Mouse (Mus musculus) CH12.LX (cell line): ENCODE measurements at regions not wholly inside any gene's neighbourhood (a gene's known extent, or its start where the extent isn't known, plus 50 kb on each side); places are given as distances from the start of the nearest gene placed in this dataset.

ENCODE experiments used
- DNase-seq: peaks from one replicate; pipeline ENCODE4 v3.0.0-alpha.2; 2013; ENCODE audit errors: extremely low read depth
- H3K27ac ChIP-seq: 2 replicates; pipeline ENCODE4 v1.5.1; 2012; ENCODE audit warnings: low read depth, mild to moderate bottlenecking, control low read depth, moderate library complexity; ENCODE audit not compliant: insufficient read depth
- H3K27me3 ChIP-seq: replicated peaks from 2 replicates; pipeline ENCODE3; 2012; ENCODE audit warnings: inconsistent platforms
- H3K36me3 ChIP-seq, 2 experiments: replicated peaks in 1 of 2; 2 replicates each; pipeline versions ENCODE3 to v1.6.1; 2012; ENCODE audit warnings: inconsistent platforms in 1 of 2, low read length in 1 of 2, mild to moderate bottlenecking in 1 of 2, mixed read lengths in 1 of 2, moderate library complexity in 1 of 2; ENCODE audit not compliant: control insufficient read depth in 1 of 2, insufficient read depth in 1 of 2
- H3K4me1 ChIP-seq, 2 experiments: 2 replicates each; pipeline ENCODE4 v1.6.1; 2012; ENCODE audit warnings: inconsistent platforms in 1 of 2, moderate library complexity in 1 of 2; ENCODE audit not compliant: insufficient read depth in 2 of 2, control insufficient read depth in 1 of 2
- H3K4me2 ChIP-seq: 2 replicates; pipeline ENCODE4 v1.6.1; 2012; ENCODE audit warnings: low read depth, mild to moderate bottlenecking, control low read depth; ENCODE audit not compliant: poor library complexity, insufficient read depth, severe bottlenecking
- H3K4me3 ChIP-seq, 3 experiments: fragments of 150-350 bp in 1 of 3; sonication (generic) in 1 of 3; replicated peaks in 1 of 3; 2 replicates each; pipeline versions ENCODE3 to v1.5.1; 2011 to 2012; ENCODE audit warnings: low read depth in 2 of 3, low read length in 2 of 3, mild to moderate bottlenecking in 2 of 3, moderate library complexity in 2 of 3, control low read depth in 1 of 3, improper control_type of control experiment in 1 of 3, inconsistent platforms in 1 of 3, mixed read lengths in 1 of 3; ENCODE audit not compliant: poor library complexity in 1 of 3
- H3K79me2 ChIP-seq: replicated peaks from 2 replicates; pipeline ENCODE4 v1.6.1; 2012; ENCODE audit warnings: mild to moderate bottlenecking, moderate library complexity; ENCODE audit not compliant: control insufficient read depth, poor library complexity, insufficient read depth, severe bottlenecking; ENCODE audit errors: extremely low read depth
- H3K9ac ChIP-seq: 2 replicates; pipeline ENCODE4 v1.6.1; 2012; ENCODE audit warnings: low read depth, mild to moderate bottlenecking, control low read depth, moderate library complexity; ENCODE audit not compliant: insufficient read depth
- H3K9me3 ChIP-seq: replicated peaks from 2 replicates; pipeline ENCODE3; 2012; ENCODE audit warnings: low read length, inconsistent platforms, mixed read lengths
- BHLHE40 ChIP-seq: IDR thresholded peaks from 2 replicates; pipeline ENCODE4 v1.6.1; 2011; ENCODE audit warnings: mild to moderate bottlenecking, low read depth, low read length, improper control_type of control experiment
- CHD2 ChIP-seq: IDR thresholded peaks from 2 replicates; pipeline ENCODE4 v1.6.1; 2011; ENCODE audit warnings: low read length, improper control_type of control experiment
- E2F4 ChIP-seq: IDR thresholded peaks from 2 replicates; pipeline ENCODE4 v1.6.1; 2011; ENCODE audit warnings: low read depth, low read length, improper control_type of control experiment; ENCODE audit not compliant: insufficient replicate concordance
- ELF1 ChIP-seq: IDR thresholded peaks from 2 replicates; pipeline ENCODE4 v1.6.1; 2014; ENCODE audit warnings: low read depth, mild to moderate bottlenecking, inconsistent platforms, low read length, improper control_type of control experiment
- EP300 ChIP-seq: IDR thresholded peaks from 2 replicates; pipeline ENCODE4 v1.6.1; 2011; ENCODE audit warnings: low read length, improper control_type of control experiment
- ETS1 ChIP-seq: conservative IDR thresholded peaks from 2 replicates; pipeline ENCODE4 v1.6.1; 2012; ENCODE audit warnings: low read depth, mild to moderate bottlenecking, inconsistent platforms, low read length, improper control_type of control experiment, moderate library complexity
- GABPA ChIP-seq: IDR thresholded peaks from 2 replicates; pipeline ENCODE4 v1.6.1; 2012; ENCODE audit warnings: low read depth, low read length, improper control_type of control experiment, inconsistent platforms; ENCODE audit not compliant: insufficient replicate concordance
- HCFC1 ChIP-seq: IDR thresholded peaks from 2 replicates; pipeline ENCODE4 v1.6.1; 2012; ENCODE audit warnings: low read depth, mild to moderate bottlenecking, inconsistent platforms, low read length, improper control_type of control experiment
- JUND ChIP-seq: conservative IDR thresholded peaks from 2 replicates; pipeline ENCODE4 v1.6.1; 2011; ENCODE audit warnings: low read depth, low read length, improper control_type of control experiment
- KAT2A ChIP-seq: IDR thresholded peaks from 2 replicates; pipeline ENCODE4 v1.6.1; 2012; ENCODE audit warnings: low read length, improper control_type of control experiment, inconsistent platforms; ENCODE audit not compliant: insufficient replicate concordance
- MXI1 ChIP-seq: IDR thresholded peaks from 2 replicates; pipeline ENCODE4 v1.6.1; 2011; ENCODE audit warnings: mild to moderate bottlenecking, low read depth, low read length, improper control_type of control experiment
- MYC ChIP-seq: IDR thresholded peaks from 2 replicates; pipeline ENCODE4 v1.6.1; 2011; ENCODE audit warnings: low read depth, mild to moderate bottlenecking, improper control_type of control experiment, low read length
- NELFE ChIP-seq: IDR thresholded peaks from 2 replicates; pipeline ENCODE4 v1.6.1; 2011; ENCODE audit warnings: low read depth, low read length, improper control_type of control experiment
- PAX5 ChIP-seq: IDR thresholded peaks from 2 replicates; pipeline ENCODE4 v1.6.1; 2012; ENCODE audit warnings: low read length, inconsistent platforms, mixed read lengths
- POLR2AphosphoS2 ChIP-seq: IDR thresholded peaks from 2 replicates; pipeline ENCODE4 v1.6.1; 2011; ENCODE audit warnings: low read depth, low read length, improper control_type of control experiment
- RAD21 ChIP-seq: IDR thresholded peaks from 2 replicates; pipeline ENCODE4 v1.6.1; 2011; ENCODE audit warnings: low read depth, mild to moderate bottlenecking, low read length, improper control_type of control experiment, moderate library complexity
- SIN3A ChIP-seq: IDR thresholded peaks from 2 replicates; pipeline ENCODE4 v1.6.1; 2012; ENCODE audit warnings: low read length, improper control_type of control experiment, inconsistent platforms
- TBP ChIP-seq: conservative IDR thresholded peaks from 2 replicates; pipeline ENCODE4 v1.6.1; 2011; ENCODE audit warnings: low read depth, low read length, improper control_type of control experiment
- TCF12 ChIP-seq: IDR thresholded peaks from 2 replicates; pipeline ENCODE4 v1.6.1; 2014; ENCODE audit warnings: low read depth, mild to moderate bottlenecking, inconsistent platforms, low read length, improper control_type of control experiment
- UBTF ChIP-seq: IDR thresholded peaks from 2 replicates; pipeline ENCODE4 v1.6.1; 2012; ENCODE audit warnings: low read depth, mild to moderate bottlenecking, inconsistent platforms, low read length, improper control_type of control experiment, moderate library complexity
- USF1 ChIP-seq: IDR thresholded peaks from 2 replicates; pipeline ENCODE4 v1.6.1; 2014; ENCODE audit warnings: low read depth, mild to moderate bottlenecking, inconsistent platforms, low read length, improper control_type of control experiment
- USF2 ChIP-seq: conservative IDR thresholded peaks from 2 replicates; pipeline ENCODE4 v1.6.1; 2011; ENCODE audit warnings: low read depth, low read length, improper control_type of control experiment
- ZKSCAN1 ChIP-seq: IDR thresholded peaks from 2 replicates; pipeline ENCODE4 v1.6.1; 2012; ENCODE audit warnings: low read depth, inconsistent platforms, low read length, improper control_type of control experiment, borderline replicate concordance
- ZMIZ1 ChIP-seq: IDR thresholded peaks from 2 replicates; pipeline ENCODE4 v1.6.1; 2012; ENCODE audit warnings: low read depth, mild to moderate bottlenecking, inconsistent platforms, low read length, improper control_type of control experiment
- ZNF384 ChIP-seq: IDR thresholded peaks from 2 replicates; pipeline ENCODE4 v1.6.1; 2012; ENCODE audit warnings: low read depth, low read length, improper control_type of control experiment, inconsistent platforms
- dilution Hi-C: fragments of 300-500 bp; cut with MboI; formaldehyde crosslinking; loops from 2 replicates; pipeline ENCODE4 v1.14.3; 2020; ENCODE audit warnings: low sequenced_read_pairs; ENCODE audit not compliant: extremely low pct_unique_long_range_greater_than_20kb, extremely low pct_ligation_motif_present
- in situ Hi-C: fragments of 300-500 bp; cut with MboI; formaldehyde crosslinking; loops from 3 replicates; pipeline ENCODE4 v1.14.3; 2019; ENCODE audit warnings: low sequenced_read_pairs, low pct_ligation_motif_present, low pct_unique_long_range_greater_than_20kb, mixed read lengths

DNA sequence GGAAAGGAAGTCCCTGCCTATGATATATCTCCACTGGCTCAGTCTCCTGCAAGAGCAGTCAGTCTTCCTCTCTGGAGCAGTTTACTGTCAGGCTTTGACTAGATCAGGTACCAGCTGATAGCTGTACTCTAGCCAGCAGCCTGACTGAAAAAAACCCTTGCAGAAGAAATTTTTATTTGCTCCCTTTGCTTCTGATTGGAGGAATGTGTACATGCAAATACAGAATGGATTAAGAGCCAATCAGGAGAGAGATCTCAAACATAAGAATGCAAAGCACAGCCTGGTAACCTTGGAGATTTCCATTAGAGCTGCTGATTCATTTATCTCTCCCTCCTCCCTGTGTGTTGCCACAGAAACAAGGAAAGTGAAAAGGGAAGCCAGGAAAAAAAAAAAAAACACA lies 509.1 kb upstream of the Ndn start:
- no peak overlapping the region for H3K27ac ChIP-seq
- H3K9me3 ChIP-seq, result peaks cover 8% of the 10 kb centered on the region
- H3K4me3 ChIP-seq, result no peak overlapping the region
- in situ Hi-C loops, result no loop called here
- H3K9ac ChIP-seq, result no peak overlapping the region
- no peaks in the 10 kb centered on the region for H3K36me3 ChIP-seq
- TF ChIP-seq UBTF (no peak), POLR2AphosphoS2 (no peak), MYC (no peak), RAD21 (no peak), E2F4 (no peak), EP300 (no peak), USF2 (no peak), PAX5 (no peak), KAT2A (no peak), ZMIZ1 (no peak), TCF12 (no peak), GABPA (no peak), HCFC1 (no peak), ELF1 (no peak), CHD2 (no peak), BHLHE40 (no peak), TBP (no peak), SIN3A (no peak), USF1 (no peak), ZKSCAN1 (no peak)
- TF ChIP-seq, all 38 proteins: peak for 0
- dilution Hi-C loops, result no loop called here
- Histone ChIP-seq H3K4me2 (no peak overlapping the region), H3K79me2 (no peaks in the 10 kb centered on the region), H3K4me1 (no peaks in the 10 kb centered on the region), H3K27me3 (no peaks in the 10 kb centered on the region)
- no peak for DNase-seq

DNA sequence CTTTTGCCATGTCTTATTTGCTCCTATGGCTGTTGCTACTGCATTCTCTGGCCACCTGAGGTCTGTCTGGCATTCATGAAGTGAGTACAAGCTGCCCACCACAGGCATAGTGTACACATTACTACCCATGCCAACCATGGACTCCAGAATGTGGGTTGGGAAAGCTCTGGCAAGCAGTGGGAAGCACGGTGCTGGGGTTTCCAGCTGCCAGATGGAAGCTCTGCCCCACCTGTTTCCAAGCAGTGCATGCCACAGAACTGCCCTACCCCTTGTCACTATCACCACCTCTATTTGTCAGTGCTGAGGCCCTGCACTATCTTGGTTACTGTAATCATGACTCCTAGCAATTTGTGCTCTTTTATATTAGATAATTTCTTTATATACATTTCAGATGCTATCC lies 494.4 kb upstream of the Ndn start:
- H3K27ac ChIP-seq, result no peak overlapping the region
- H3K36me3 ChIP-seq, result no peaks in the 10 kb centered on the region
- H3K27me3 ChIP-seq, result no peaks in the 10 kb centered on the region
- no peaks in the 10 kb centered on the region for H3K4me1 ChIP-seq
- H3K4me3 ChIP-seq, result no peak overlapping the region
- dilution Hi-C loops, result no loop called here
- H3K79me2 ChIP-seq, result no peaks in the 10 kb centered on the region
- no peak overlapping the region for H3K9ac ChIP-seq
- H3K4me2 ChIP-seq, result no peak overlapping the region
- no peak for DNase-seq
- TF ChIP-seq POLR2AphosphoS2 (no peak), RAD21 (no peak), JUND (no peak), MYC (no peak), MXI1 (no peak), ETS1 (no peak), ZNF384 (no peak), SIN3A (no peak), E2F4 (no peak), NELFE (no peak)
- TF ChIP-seq, all 38 proteins: peak for 0
- in situ Hi-C loops, result no loop called here
- H3K9me3 ChIP-seq, result peaks cover 7% of the 10 kb centered on the region
